Mouse (Mus musculus) urinary bladder, postnatal 10 days (tissue): Measurements from ENCODE around the gene Ago3.

ENCODE experiments used
- DNase-seq: peaks from one replicate; pipeline ENCODE4 v3.0.0; 2022; ENCODE audit warnings: low spot score

Ago3 gene

GRCm38 (mm10) chr4:126415707-126416106 is 13.6 kb downstream of the Ago3 start:
- no peak for DNase-seq

GRCm38 (mm10) chr4:126412526-126412925 is 16.8 kb downstream of the Ago3 start:
- DNase-seq, result no peak

- no peak for DNase-seq
Measured at GRCm38 (mm10) chr4:126371497-126371896, 57.9 kb downstream of the Ago3 start.

GRCm38 (mm10) chr4:126360069-126360468 is 69.3 kb downstream of the Ago3 start:
- DNase-seq, result no peak

GRCm38 (mm10) chr4:126343451-126343850 is 85.9 kb downstream of the Ago3 start:
- no peak for DNase-seq

GRCm38 (mm10) chr4:126339461-126339860 is 89.9 kb downstream of the Ago3 start:
- DNase-seq, result no peak

GRCm38 (mm10) chr4:126332358-126332757 is 97.0 kb downstream of the Ago3 start:
- no peak for DNase-seq

GRCm38 (mm10) chr4:126331751-126332150 is 97.6 kb downstream of the Ago3 start:
- DNase-seq, result no peak

- no peak for DNase-seq
Measured at GRCm38 (mm10) chr4:126330295-126330694, 99.1 kb downstream of the Ago3 start.

GRCm38 (mm10) chr4:126326036-126326435 is 103.3 kb downstream of the Ago3 start:
- no peak for DNase-seq

GRCm38 (mm10) chr4:126325281-126325861 is 104.0 kb downstream of the Ago3 start, which contains the start of gene Tekt2:
TSS of gene Tekt2 (minus strand) at chr4:126325688.
- no peak for DNase-seq

GRCm38 (mm10) chr4:126324861-126325260 is 104.5 kb downstream of the Ago3 start:
- DNase-seq, result no peak

GRCm38 (mm10) chr4:126322646-126323045 is 106.7 kb downstream of the Ago3 start:
- no peak for DNase-seq

- no peak for DNase-seq
Measured at GRCm38 (mm10) chr4:126321854-126322511, 107.4 kb downstream of the Ago3 start.

- DNase-seq, result peak; percentile 99
Measured at GRCm38 (mm10) chr4:126321111-126321853, 108.1 kb downstream of the Ago3 start, which contains the start of gene Adprhl2. TSS of gene Adprhl2 (minus strand) at chr4:126321703.

- DNase-seq, result no peak
Measured at GRCm38 (mm10) chr4:126319806-126320205, 109.5 kb downstream of the Ago3 start.

- no peak for DNase-seq
Measured at GRCm38 (mm10) chr4:126316443-126317040, 112.8 kb downstream of the Ago3 start.

- DNase-seq, result no peak
Measured at GRCm38 (mm10) chr4:126315931-126316330, 113.4 kb downstream of the Ago3 start.

GRCm38 (mm10) chr4:126314393-126314792 is 115.0 kb downstream of the Ago3 start:
- DNase-seq, result no peak

GRCm38 (mm10) chr4:126313202-126313601 is 116.2 kb downstream of the Ago3 start:
- DNase-seq, result no peak

- no peak for DNase-seq
Measured at GRCm38 (mm10) chr4:126311566-126312200, 117.7 kb downstream of the Ago3 start.

GRCm38 (mm10) chr4:126310344-126310743 is 119.0 kb downstream of the Ago3 start:
- no peak for DNase-seq
